Mouse (Mus musculus) spleen, postnatal 14 days (tissue): ENCODE results near the gene Atg2b.

ENCODE experiments used
- DNase-seq, 2 experiments: peaks; one replicate each; pipeline ENCODE4 v3.0.0; 2021 to 2022; ENCODE audit warnings: low spot score in 2 of 2

Gene Atg2b

GRCm38 (mm10) chr12:105683933-105684901 is 794 bp downstream of the Atg2b start, which contains the start of gene Gskip:
Gskip (plus strand) TSS chr12:105684829.
- DNase-seq: peak; percentile 13 to 26

GRCm38 (mm10) chr12:105678762-105679161 is 6.2 kb downstream of the Atg2b start:
- no peak for DNase-seq

GRCm38 (mm10) chr12:105678211-105678610 is 6.8 kb downstream of the Atg2b start:
- DNase-seq: no peak

- no peak for DNase-seq
These were observed 8.7 kb downstream of the Atg2b start for GRCm38 (mm10) chr12:105676274-105676673.

- no peak for DNase-seq
These were observed 29.2 kb downstream of the Atg2b start for GRCm38 (mm10) chr12:105655850-105656249.

GRCm38 (mm10) chr12:105642770-105643321 is 42.2 kb downstream of the Atg2b start:
- no peak for DNase-seq

- DNase-seq: no peak
These were observed 47.5 kb downstream of the Atg2b start for GRCm38 (mm10) chr12:105637554-105637953.

GRCm38 (mm10) chr12:105636551-105636950 is 48.5 kb downstream of the Atg2b start:
- no peak for DNase-seq

- DNase-seq: no peak
These were observed 50.5 kb downstream of the Atg2b start for GRCm38 (mm10) chr12:105634374-105635067.

GRCm38 (mm10) chr12:105625798-105626197 is 59.2 kb downstream of the Atg2b start:
- DNase-seq: no peak

GRCm38 (mm10) chr12:105622981-105623539 is 62.0 kb downstream of the Atg2b start:
- no peak for DNase-seq

GRCm38 (mm10) chr12:105622048-105622447 is 63.0 kb downstream of the Atg2b start:
- no peak for DNase-seq

- DNase-seq: no peak
These were observed 71.5 kb downstream of the Atg2b start for GRCm38 (mm10) chr12:105613559-105613958.

GRCm38 (mm10) chr12:105611748-105612147 is 73.3 kb downstream of the Atg2b start:
- no peak for DNase-seq

- DNase-seq: no peak
These were observed 74.0 kb downstream of the Atg2b start for GRCm38 (mm10) chr12:105611045-105611444.

GRCm38 (mm10) chr12:105606881-105607280 is 78.1 kb downstream of the Atg2b start:
- no peak for DNase-seq

GRCm38 (mm10) chr12:105605212-105605611 is 79.8 kb downstream of the Atg2b start:
- no peak for DNase-seq

GRCm38 (mm10) chr12:105603904-105604303 is 81.1 kb downstream of the Atg2b start:
- no peak for DNase-seq

GRCm38 (mm10) chr12:105602581-105603210 is 82.3 kb downstream of the Atg2b start, which contains the start of gene Bdkrb1:
Bdkrb1 (plus strand) TSS chr12:105603085.
- DNase-seq: no peak

GRCm38 (mm10) chr12:105601586-105601985 is 83.4 kb downstream of the Atg2b start:
- no peak for DNase-seq

GRCm38 (mm10) chr12:105599098-105599497 is 85.9 kb downstream of the Atg2b start:
- DNase-seq: no peak
